Mouse (Mus musculus): Measurements from ENCODE around the gene Fh1. TPM values are rescaled to one million over a fixed set of nuclear protein-coding genes. Genes with fewer than 3 reads are reported as not detected.

Fh1 gene
- polyA plus RNA-seq, 1 experiment from 2014 or later = 103 TPM

DNA sequence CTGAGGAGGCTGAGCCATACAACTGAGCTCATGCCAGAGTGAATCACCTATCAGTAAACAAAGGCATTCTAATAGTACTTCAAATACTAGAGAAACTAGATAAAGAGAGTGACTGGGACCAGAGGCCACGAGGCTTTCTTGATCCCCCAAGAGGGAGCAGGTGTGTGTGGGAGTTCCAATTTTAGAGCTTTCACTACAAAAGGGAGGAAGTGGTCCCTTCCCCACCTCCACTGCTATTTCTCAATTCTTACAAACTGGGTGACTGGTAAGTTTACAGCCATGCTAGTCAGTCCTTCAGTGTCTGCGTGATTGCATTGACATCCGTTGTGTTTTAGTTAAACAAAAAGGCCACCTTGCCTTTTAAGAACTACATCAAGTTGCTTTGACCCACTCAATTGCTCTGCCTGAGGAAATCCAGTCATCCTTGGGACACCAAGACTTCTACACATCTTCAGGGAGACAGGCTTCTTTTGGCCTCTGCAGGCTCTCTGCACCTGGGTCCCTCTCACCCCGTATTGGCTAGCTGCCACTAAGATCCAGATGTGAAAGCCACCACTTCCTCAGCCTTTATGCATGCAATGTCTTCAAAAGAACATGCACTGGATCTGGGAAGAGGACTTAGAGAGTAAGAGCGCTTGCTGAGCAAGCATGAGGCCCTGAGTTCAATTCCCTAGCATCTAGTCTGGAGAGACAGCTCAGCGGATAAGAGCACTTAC, 15.2 kb upstream of the Fh1 start:
- Histone ChIP-seq H3K27me3 (ENCODE audit: control insufficient read depth, insufficient read depth, low read length) (no peaks in the 10 kb centered on the region), H3K4me2 (replicated peaks; ENCODE audit: low read depth) (no peak overlapping the region), H3K27ac (replicated peaks) (no peak overlapping the region), H3K9ac (ENCODE audit: low read length) (no peak overlapping the region), H3K9me3 (ENCODE audit: control insufficient read depth, low read length) (no peaks in the 10 kb centered on the region), H3K36me3 (ENCODE audit: control insufficient read depth, insufficient read depth, low read length) (no peaks in the 10 kb centered on the region), H3K4me1 (replicated peaks; ENCODE audit: control insufficient read depth, insufficient read depth) (no peaks in the 10 kb centered on the region), H3K4me3 (ENCODE audit: low read depth, low read length) (no peak overlapping the region)
- TF ChIP-seq EP300 (optimal IDR thresholded peaks at IDR 0.05) (no peak), CTCF (IDR thresholded peaks at IDR 0.05; ENCODE audit: low read depth) (no peak)
- 69% methylated on average over 6 of the region's 6 CpGs for WGBS
- DNase-seq (ENCODE audit: low spot score) (no peak), ATAC-seq (ENCODE audit: low FRiP score, low TSS enrichment) (no peak)

DNA sequence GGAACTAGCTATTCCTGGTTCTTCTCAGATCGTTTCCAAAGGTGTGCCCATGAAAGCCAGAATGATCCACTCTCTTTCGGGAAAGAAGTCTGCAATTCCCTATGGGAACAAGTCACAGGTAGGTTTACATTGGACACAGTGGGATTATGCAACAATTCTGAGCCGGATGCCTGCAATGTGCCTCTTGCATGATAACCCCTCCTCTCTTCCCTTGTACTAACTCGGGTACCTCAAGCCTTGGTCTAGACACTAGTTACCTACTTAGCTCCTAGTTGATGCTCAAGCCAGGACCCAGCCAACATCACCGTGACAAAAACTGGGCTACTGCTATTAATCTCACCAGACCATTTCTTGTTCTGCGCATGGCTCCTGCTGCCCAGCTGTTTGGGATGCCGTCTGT, 13.6 kb upstream of the Fh1 start:
- TF ChIP-seq EP300 (optimal IDR thresholded peaks at IDR 0.05) (no peak), CTCF (IDR thresholded peaks at IDR 0.05; ENCODE audit: low read depth) (no peak)
- no peaks in the 10 kb centered on the region for H3K4me1 ChIP-seq (replicated peaks; ENCODE audit: control insufficient read depth, insufficient read depth)
- H3K4me2 ChIP-seq (replicated peaks; ENCODE audit: low read depth) = no peak overlapping the region
- no peak overlapping the region for H3K4me3 ChIP-seq (ENCODE audit: low read depth, low read length)
- H3K9me3 ChIP-seq (ENCODE audit: control insufficient read depth, low read length) = no peaks in the 10 kb centered on the region
- WGBS = 80% methylated on average over 7 of the region's 7 CpGs
- H3K9ac ChIP-seq (ENCODE audit: low read length) = no peak overlapping the region
- ATAC-seq (ENCODE audit: low FRiP score, low TSS enrichment) (no peak), DNase-seq (ENCODE audit: low spot score) (no peak)
- H3K27ac ChIP-seq (replicated peaks) = no peak overlapping the region
- no peaks in the 10 kb centered on the region for H3K27me3 ChIP-seq (ENCODE audit: control insufficient read depth, insufficient read depth, low read length)
- no peaks in the 10 kb centered on the region for H3K36me3 ChIP-seq (ENCODE audit: control insufficient read depth, insufficient read depth, low read length)

DNA sequence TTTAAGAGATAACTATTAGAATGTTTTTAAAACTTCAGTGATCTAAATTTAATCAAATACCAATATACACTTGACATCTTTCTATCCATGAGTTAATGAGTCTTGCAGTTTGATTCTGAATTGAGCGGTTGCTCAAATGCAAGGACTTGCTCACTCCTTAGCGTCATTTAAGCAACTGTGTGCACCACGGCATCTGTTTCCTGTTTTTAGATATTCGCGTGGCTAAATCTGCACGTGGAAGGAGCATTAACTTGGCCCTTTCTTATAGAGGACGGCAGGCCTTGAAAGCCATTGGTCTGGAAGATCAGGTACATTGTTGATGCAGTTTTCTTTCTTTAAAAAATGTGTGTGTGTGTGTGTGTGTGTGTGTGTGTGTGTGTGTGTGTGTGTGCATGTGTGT, 12.2 kb upstream of the Fh1 start:
- Histone ChIP-seq H3K36me3 (ENCODE audit: control insufficient read depth, insufficient read depth, low read length) (no peaks in the 10 kb centered on the region), H3K27me3 (ENCODE audit: control insufficient read depth, insufficient read depth, low read length) (no peaks in the 10 kb centered on the region), H3K4me2 (replicated peaks; ENCODE audit: low read depth) (no peak overlapping the region), H3K9ac (ENCODE audit: low read length) (no peak overlapping the region), H3K4me3 (ENCODE audit: low read depth, low read length) (no peak overlapping the region), H3K4me1 (replicated peaks; ENCODE audit: control insufficient read depth, insufficient read depth) (no peaks in the 10 kb centered on the region), H3K27ac (replicated peaks) (no peak overlapping the region), H3K9me3 (ENCODE audit: control insufficient read depth, low read length) (no peaks in the 10 kb centered on the region)
- no peak for TF ChIP-seq CTCF (IDR thresholded peaks at IDR 0.05; ENCODE audit: low read depth)
- TF ChIP-seq EP300 (optimal IDR thresholded peaks at IDR 0.05) = no peak
- DNase-seq (ENCODE audit: low spot score) = no peak
- ATAC-seq (ENCODE audit: low FRiP score, low TSS enrichment) = no peak
- WGBS = 76% methylated on average over 7 of the region's 7 CpGs

DNA sequence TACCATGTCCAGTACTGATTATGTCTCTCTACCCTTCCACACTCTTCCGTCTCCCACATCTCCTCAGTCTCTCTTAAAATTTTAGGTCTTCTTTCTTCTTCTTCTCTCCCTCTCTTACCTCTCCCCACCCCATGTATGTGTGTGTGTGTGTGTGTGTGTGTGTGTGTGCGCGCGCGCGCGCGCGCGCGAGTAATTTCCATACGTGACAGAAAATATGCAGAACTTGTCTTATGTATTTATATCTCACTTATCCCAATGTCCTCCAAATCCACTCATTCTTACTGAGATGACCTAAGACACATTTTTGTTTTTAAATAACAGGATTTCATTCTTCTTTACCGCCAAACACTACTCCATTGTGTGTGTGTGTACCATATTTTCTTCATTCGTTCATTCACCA, 7.0 kb upstream of the Fh1 start:
- WGBS = 95% methylated on average over 14 of the region's 14 CpGs
- Histone ChIP-seq H3K36me3 (ENCODE audit: control insufficient read depth, insufficient read depth, low read length) (no peaks in the 10 kb centered on the region), H3K4me3 (ENCODE audit: low read depth, low read length) (no peak overlapping the region), H3K4me1 (replicated peaks; ENCODE audit: control insufficient read depth, insufficient read depth) (no peaks in the 10 kb centered on the region), H3K27ac (replicated peaks) (no peak overlapping the region), H3K4me2 (replicated peaks; ENCODE audit: low read depth) (no peak overlapping the region), H3K9ac (ENCODE audit: low read length) (no peak overlapping the region), H3K27me3 (ENCODE audit: control insufficient read depth, insufficient read depth, low read length) (no peaks in the 10 kb centered on the region), H3K9me3 (ENCODE audit: control insufficient read depth, low read length) (no peaks in the 10 kb centered on the region)
- DNase-seq (ENCODE audit: low spot score) = no peak
- no peak for TF ChIP-seq CTCF (IDR thresholded peaks at IDR 0.05; ENCODE audit: low read depth)
- no peak for TF ChIP-seq EP300 (optimal IDR thresholded peaks at IDR 0.05)
- ATAC-seq (ENCODE audit: low FRiP score, low TSS enrichment) = no peak

DNA sequence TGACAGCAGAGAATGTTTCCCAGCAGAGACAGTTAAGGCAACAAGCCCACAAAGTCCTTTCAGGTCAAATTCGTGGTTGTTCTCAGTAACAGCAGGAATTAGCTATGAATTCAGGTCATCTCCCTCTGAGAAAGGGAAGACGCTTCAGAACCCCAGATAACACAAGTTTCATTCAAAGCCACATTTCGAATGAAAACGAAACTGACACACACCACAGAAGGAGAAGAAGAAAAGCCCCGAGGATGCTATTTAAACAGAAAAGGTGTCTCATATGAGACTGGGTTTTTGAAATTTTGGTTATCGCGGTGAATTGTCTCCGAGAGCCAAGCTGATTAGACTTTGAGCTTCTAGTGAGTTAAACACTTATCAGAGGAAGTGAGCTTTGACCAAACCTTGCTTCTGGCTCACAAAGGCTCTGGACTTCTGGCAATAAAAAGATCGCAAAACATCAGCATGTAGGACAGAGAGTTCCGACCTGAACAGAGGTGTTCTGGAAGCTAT, 6.3 kb upstream of the Fh1 start:
- H3K27ac ChIP-seq (replicated peaks) = no peak overlapping the region
- H3K27me3 ChIP-seq (ENCODE audit: control insufficient read depth, insufficient read depth, low read length) = no peaks in the 10 kb centered on the region
- no peak for TF ChIP-seq CTCF (IDR thresholded peaks at IDR 0.05; ENCODE audit: low read depth)
- no peak for TF ChIP-seq EP300 (optimal IDR thresholded peaks at IDR 0.05)
- ATAC-seq (ENCODE audit: low FRiP score, low TSS enrichment) = no peak
- no peaks in the 10 kb centered on the region for H3K4me1 ChIP-seq (replicated peaks; ENCODE audit: control insufficient read depth, insufficient read depth)
- no peak overlapping the region for H3K4me2 ChIP-seq (replicated peaks; ENCODE audit: low read depth)
- H3K36me3 ChIP-seq (ENCODE audit: control insufficient read depth, insufficient read depth, low read length) = no peaks in the 10 kb centered on the region
- no peak for DNase-seq (ENCODE audit: low spot score)
- H3K4me3 ChIP-seq (ENCODE audit: low read depth, low read length) = no peak overlapping the region
- no peaks in the 10 kb centered on the region for H3K9me3 ChIP-seq (ENCODE audit: control insufficient read depth, low read length)
- 71% methylated on average over 10 of the region's 10 CpGs for WGBS
- no peak overlapping the region for H3K9ac ChIP-seq (ENCODE audit: low read length)

DNA sequence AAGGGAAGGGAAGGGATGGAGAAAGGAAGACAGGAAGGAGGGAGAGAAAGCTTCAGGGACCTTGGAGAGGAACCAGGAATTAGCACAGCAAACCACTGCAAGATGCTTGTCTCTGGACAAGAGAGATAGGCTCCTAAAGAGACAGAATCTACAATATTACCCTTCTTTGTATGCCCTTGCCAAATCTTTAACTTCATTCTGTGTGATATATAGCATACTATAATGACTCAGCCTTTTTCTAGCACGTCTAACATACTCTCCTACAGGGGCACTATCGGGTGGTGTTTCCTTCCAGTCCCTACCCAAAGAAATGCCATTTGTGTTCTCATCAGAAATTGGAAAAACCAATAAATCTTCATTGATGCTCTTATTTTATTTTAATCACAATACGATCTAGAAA, 5.6 kb upstream of the Fh1 start:
- TF ChIP-seq EP300 (optimal IDR thresholded peaks at IDR 0.05) (no peak), CTCF (IDR thresholded peaks at IDR 0.05; ENCODE audit: low read depth) (no peak)
- Histone ChIP-seq H3K4me1 (replicated peaks; ENCODE audit: control insufficient read depth, insufficient read depth) (no peaks in the 10 kb centered on the region), H3K9me3 (ENCODE audit: control insufficient read depth, low read length) (no peaks in the 10 kb centered on the region), H3K9ac (ENCODE audit: low read length) (no peak overlapping the region), H3K4me2 (replicated peaks; ENCODE audit: low read depth) (no peak overlapping the region), H3K27me3 (ENCODE audit: control insufficient read depth, insufficient read depth, low read length) (no peaks in the 10 kb centered on the region), H3K4me3 (ENCODE audit: low read depth, low read length) (no peak overlapping the region), H3K36me3 (ENCODE audit: control insufficient read depth, insufficient read depth, low read length) (no peaks in the 10 kb centered on the region), H3K27ac (replicated peaks) (no peak overlapping the region)
- DNase-seq (ENCODE audit: low spot score) = no peak
- WGBS = 76% methylated on average over 3 of the region's 3 CpGs
- ATAC-seq (ENCODE audit: low FRiP score, low TSS enrichment) = no peak
